Mouse (Mus musculus): ENCODE data around the gene Olfr1440. TPM values are rescaled to one million over a fixed set of nuclear protein-coding genes. Genes with fewer than 3 reads are reported as not detected.

Gene Olfr1440
- polyA plus RNA-seq, 1 experiment from 2014 or later, result not detected

- Histone ChIP-seq H3K36me3 (ENCODE audit: control insufficient read depth, insufficient read depth, low read length) (no peaks in the 10 kb centered on the region), H3K4me1 (ENCODE audit: control insufficient read depth, insufficient read depth, low read length) (no peaks in the 10 kb centered on the region), H3K9me3 (ENCODE audit: control insufficient read depth, low read length) (no peaks in the 10 kb centered on the region), H3K27ac (ENCODE audit: low read depth, low read length) (no peak within 1 kb of the TSS), H3K27me3 (ENCODE audit: control insufficient read depth, insufficient read depth, low read length) (no peaks in the 10 kb centered on the region), H3K9ac (ENCODE audit: low read depth, low read length) (no peak within 1 kb of the TSS), H3K4me3 (ENCODE audit: low read length) (no peak within 1 kb of the TSS), H3K4me2 (replicated peaks; ENCODE audit: low read depth, low read length) (no peak within 1 kb of the TSS)
- no peak for ATAC-seq (ENCODE audit: low FRiP score, low TSS enrichment)
- WGBS, result 94% methylated on average over 6 of the region's 6 CpGs
Observed at GRCm38 (mm10) chr19:12427605-12428004, 40.5 kb downstream of the Olfr1440 start, which contains the start of gene Pfpl. Gene Pfpl (plus strand): TSS chr19:12427905.

DNA sequence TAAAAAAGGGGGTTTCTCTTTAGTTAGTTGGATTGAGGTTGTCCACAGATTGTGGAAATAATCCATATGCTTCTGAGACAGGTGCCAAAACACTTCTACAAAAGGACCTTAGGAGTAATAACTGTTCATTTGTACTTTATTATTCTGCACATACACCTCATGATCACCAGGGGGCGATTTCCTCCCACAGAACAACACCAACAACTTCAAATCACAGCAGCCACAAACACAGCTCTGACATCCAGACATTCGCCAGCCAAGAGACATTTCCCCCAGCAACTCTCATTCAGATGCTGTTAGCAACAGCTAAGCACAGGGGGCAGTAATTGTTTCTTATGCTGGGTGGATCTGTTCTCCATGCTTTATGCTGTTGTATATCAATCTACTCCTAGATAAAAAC lies 46.0 kb downstream of the Olfr1440 start:
- Histone ChIP-seq H3K27me3 (ENCODE audit: control insufficient read depth, insufficient read depth, low read length) (no peaks in the 10 kb centered on the region), H3K36me3 (ENCODE audit: control insufficient read depth, insufficient read depth, low read length) (no peaks in the 10 kb centered on the region), H3K4me3 (ENCODE audit: low read length) (no peak overlapping the region), H3K27ac (ENCODE audit: low read depth, low read length) (no peak overlapping the region), H3K9ac (ENCODE audit: low read depth, low read length) (no peak overlapping the region), H3K4me1 (ENCODE audit: control insufficient read depth, insufficient read depth, low read length) (no peaks in the 10 kb centered on the region), H3K4me2 (replicated peaks; ENCODE audit: low read depth, low read length) (no peak overlapping the region), H3K9me3 (ENCODE audit: control insufficient read depth, low read length) (no peaks in the 10 kb centered on the region)
- WGBS, result 5% methylated on average over 2 of the region's 2 CpGs
- ATAC-seq (ENCODE audit: low FRiP score, low TSS enrichment), result 0 out of 2 replicates have a peak, but pooled peaks have one; percentile 46

DNA sequence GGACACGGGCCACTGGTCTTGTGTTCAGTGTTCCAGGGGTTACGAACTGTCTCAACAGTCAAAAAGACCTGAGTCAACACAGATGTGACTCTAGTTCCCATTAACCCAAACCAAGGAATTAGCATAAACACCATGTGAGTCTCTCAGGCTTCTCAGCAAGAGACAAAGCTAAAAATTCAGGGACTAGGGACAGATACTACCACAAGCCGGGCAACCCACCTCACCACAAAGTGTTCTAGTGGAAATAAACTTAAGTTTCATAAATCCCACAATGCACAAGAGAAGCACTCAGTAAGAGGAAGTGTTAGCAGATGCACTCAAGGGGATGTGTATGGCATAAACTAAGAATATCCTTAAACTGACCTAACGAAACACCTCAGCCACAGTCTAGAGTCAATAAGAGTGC lies 47.9 kb downstream of the Olfr1440 start:
- no peaks in the 10 kb centered on the region for H3K36me3 ChIP-seq (ENCODE audit: control insufficient read depth, insufficient read depth, low read length)
- 83% methylated on average over 4 of the region's 4 CpGs for WGBS
- no peak overlapping the region for H3K4me2 ChIP-seq (replicated peaks; ENCODE audit: low read depth, low read length)
- no peak overlapping the region for H3K27ac ChIP-seq (ENCODE audit: low read depth, low read length)
- no peak overlapping the region for H3K9ac ChIP-seq (ENCODE audit: low read depth, low read length)
- no peak overlapping the region for H3K4me3 ChIP-seq (ENCODE audit: low read length)
- H3K9me3 ChIP-seq (ENCODE audit: control insufficient read depth, low read length), result no peaks in the 10 kb centered on the region
- H3K27me3 ChIP-seq (ENCODE audit: control insufficient read depth, insufficient read depth, low read length), result no peaks in the 10 kb centered on the region
- H3K4me1 ChIP-seq (ENCODE audit: control insufficient read depth, insufficient read depth, low read length), result no peaks in the 10 kb centered on the region
- no peak for ATAC-seq (ENCODE audit: low FRiP score, low TSS enrichment)

- no peak overlapping the region for H3K4me2 ChIP-seq (replicated peaks; ENCODE audit: low read depth, low read length)
- no peak overlapping the region for H3K9ac ChIP-seq (ENCODE audit: low read depth, low read length)
- H3K9me3 ChIP-seq (ENCODE audit: control insufficient read depth, low read length), result no peaks in the 10 kb centered on the region
- no peak for ATAC-seq (ENCODE audit: low FRiP score, low TSS enrichment)
- H3K4me1 ChIP-seq (ENCODE audit: control insufficient read depth, insufficient read depth, low read length), result no peaks in the 10 kb centered on the region
- no peaks in the 10 kb centered on the region for H3K36me3 ChIP-seq (ENCODE audit: control insufficient read depth, insufficient read depth, low read length)
- H3K4me3 ChIP-seq (ENCODE audit: low read length), result no peak overlapping the region
- WGBS, result 81% methylated on average over 4 of the region's 4 CpGs
- H3K27ac ChIP-seq (ENCODE audit: low read depth, low read length), result no peak overlapping the region
- no peaks in the 10 kb centered on the region for H3K27me3 ChIP-seq (ENCODE audit: control insufficient read depth, insufficient read depth, low read length)
Observed at GRCm38 (mm10) chr19:12435750-12436524, 48.9 kb downstream of the Olfr1440 start.

DNA sequence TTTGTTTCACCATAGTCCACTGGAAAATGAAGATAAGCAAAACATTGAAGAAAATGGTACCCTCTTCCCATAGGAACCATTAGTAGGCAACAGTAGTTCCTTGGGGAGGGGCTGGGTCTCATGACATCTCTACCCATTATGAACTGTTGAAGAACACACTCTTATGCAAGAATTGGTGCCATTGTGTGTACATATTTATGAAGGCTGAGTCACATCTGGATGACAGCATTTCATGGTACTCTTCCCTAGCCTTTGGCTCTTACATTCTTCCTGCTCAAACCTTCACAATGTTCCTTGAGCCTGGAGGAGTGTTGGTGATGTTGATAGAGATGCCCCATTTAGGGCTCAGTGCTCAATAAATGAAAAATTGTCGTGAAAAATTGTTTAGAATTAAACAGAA lies 52.5 kb downstream of the Olfr1440 start:
- H3K4me3 ChIP-seq (ENCODE audit: low read length), result no peak overlapping the region
- H3K9me3 ChIP-seq (ENCODE audit: control insufficient read depth, low read length), result no peaks in the 10 kb centered on the region
- no peak overlapping the region for H3K4me2 ChIP-seq (replicated peaks; ENCODE audit: low read depth, low read length)
- no peak overlapping the region for H3K9ac ChIP-seq (ENCODE audit: low read depth, low read length)
- no peak overlapping the region for H3K27ac ChIP-seq (ENCODE audit: low read depth, low read length)
- no peaks in the 10 kb centered on the region for H3K4me1 ChIP-seq (ENCODE audit: control insufficient read depth, insufficient read depth, low read length)
- H3K36me3 ChIP-seq (ENCODE audit: control insufficient read depth, insufficient read depth, low read length), result no peaks in the 10 kb centered on the region
- ATAC-seq (ENCODE audit: low FRiP score, low TSS enrichment), result no peak
- WGBS, result 42% methylated on average over 1 of the region's 1 CpGs
- H3K27me3 ChIP-seq (ENCODE audit: control insufficient read depth, insufficient read depth, low read length), result no peaks in the 10 kb centered on the region

DNA sequence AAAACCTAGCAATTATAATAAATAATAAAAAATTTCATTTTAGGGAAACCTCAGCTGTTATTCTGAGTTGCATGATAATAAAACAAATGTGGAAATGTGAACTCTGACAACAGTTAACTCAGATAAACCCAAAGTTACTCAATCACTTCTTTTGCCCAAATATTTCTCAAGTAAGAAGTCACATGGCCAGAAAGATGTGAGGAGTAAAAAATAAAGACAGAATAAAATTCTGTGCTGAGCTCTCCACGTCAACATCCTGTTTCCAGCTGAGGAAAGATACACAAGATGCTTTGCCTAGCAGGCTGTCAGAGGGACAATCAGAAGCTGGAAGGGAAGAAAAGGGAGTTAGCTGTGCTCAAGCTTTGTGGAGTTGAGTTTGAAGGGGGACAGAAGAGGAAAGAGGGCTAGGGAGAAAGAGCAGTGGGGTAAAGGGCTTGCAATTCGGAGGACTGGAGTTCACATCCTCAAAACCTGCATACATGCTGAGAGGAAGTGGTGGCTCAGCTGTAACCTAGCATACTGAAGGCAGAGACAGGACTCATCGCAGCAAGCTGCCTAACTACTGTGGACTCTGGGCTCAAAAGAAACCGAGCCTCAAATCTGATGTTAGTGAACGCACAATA lies 53.1 kb downstream of the Olfr1440 start:
- no peak for ATAC-seq (ENCODE audit: low FRiP score, low TSS enrichment)
- Histone ChIP-seq H3K4me2 (replicated peaks; ENCODE audit: low read depth, low read length) (no peak overlapping the region), H3K4me1 (ENCODE audit: control insufficient read depth, insufficient read depth, low read length) (no peaks in the 10 kb centered on the region), H3K9ac (ENCODE audit: low read depth, low read length) (no peak overlapping the region), H3K9me3 (ENCODE audit: control insufficient read depth, low read length) (no peaks in the 10 kb centered on the region), H3K27me3 (ENCODE audit: control insufficient read depth, insufficient read depth, low read length) (no peaks in the 10 kb centered on the region), H3K27ac (ENCODE audit: low read depth, low read length) (no peak overlapping the region), H3K36me3 (ENCODE audit: control insufficient read depth, insufficient read depth, low read length) (no peaks in the 10 kb centered on the region), H3K4me3 (ENCODE audit: low read length) (no peak overlapping the region)
- WGBS, result 82% methylated on average over 5 of the region's 5 CpGs

GRCm38 (mm10) chr19:12442560-12442959 lies 55.5 kb downstream of the Olfr1440 start:
- Histone ChIP-seq H3K4me1 (ENCODE audit: control insufficient read depth, insufficient read depth, low read length) (no peaks in the 10 kb centered on the region), H3K36me3 (ENCODE audit: control insufficient read depth, insufficient read depth, low read length) (no peaks in the 10 kb centered on the region), H3K27me3 (ENCODE audit: control insufficient read depth, insufficient read depth, low read length) (no peaks in the 10 kb centered on the region), H3K4me3 (ENCODE audit: low read length) (no peak overlapping the region), H3K9me3 (ENCODE audit: control insufficient read depth, low read length) (no peaks in the 10 kb centered on the region), H3K4me2 (replicated peaks; ENCODE audit: low read depth, low read length) (no peak overlapping the region), H3K27ac (ENCODE audit: low read depth, low read length) (no peak overlapping the region), H3K9ac (ENCODE audit: low read depth, low read length) (no peak overlapping the region)
- 77% methylated on average over 4 of the region's 4 CpGs for WGBS
- ATAC-seq (ENCODE audit: low FRiP score, low TSS enrichment), result no peak

GRCm38 (mm10) chr19:12445014-12445413 lies 57.9 kb downstream of the Olfr1440 start:
- H3K27ac ChIP-seq (ENCODE audit: low read depth, low read length), result no peak overlapping the region
- no peak overlapping the region for H3K9ac ChIP-seq (ENCODE audit: low read depth, low read length)
- no peaks in the 10 kb centered on the region for H3K4me1 ChIP-seq (ENCODE audit: control insufficient read depth, insufficient read depth, low read length)
- no peak for ATAC-seq (ENCODE audit: low FRiP score, low TSS enrichment)
- 79% methylated on average over 3 of the region's 3 CpGs for WGBS
- no peak overlapping the region for H3K4me2 ChIP-seq (replicated peaks; ENCODE audit: low read depth, low read length)
- H3K4me3 ChIP-seq (ENCODE audit: low read length), result no peak overlapping the region
- no peaks in the 10 kb centered on the region for H3K27me3 ChIP-seq (ENCODE audit: control insufficient read depth, insufficient read depth, low read length)
- H3K36me3 ChIP-seq (ENCODE audit: control insufficient read depth, insufficient read depth, low read length), result no peaks in the 10 kb centered on the region
- H3K9me3 ChIP-seq (ENCODE audit: control insufficient read depth, low read length), result no peaks in the 10 kb centered on the region

All from kidney, embryonic 14.5 days (tissue).